21 mouse cellular contexts compared by ENCODE assay signal in the genomic region with DNA sequence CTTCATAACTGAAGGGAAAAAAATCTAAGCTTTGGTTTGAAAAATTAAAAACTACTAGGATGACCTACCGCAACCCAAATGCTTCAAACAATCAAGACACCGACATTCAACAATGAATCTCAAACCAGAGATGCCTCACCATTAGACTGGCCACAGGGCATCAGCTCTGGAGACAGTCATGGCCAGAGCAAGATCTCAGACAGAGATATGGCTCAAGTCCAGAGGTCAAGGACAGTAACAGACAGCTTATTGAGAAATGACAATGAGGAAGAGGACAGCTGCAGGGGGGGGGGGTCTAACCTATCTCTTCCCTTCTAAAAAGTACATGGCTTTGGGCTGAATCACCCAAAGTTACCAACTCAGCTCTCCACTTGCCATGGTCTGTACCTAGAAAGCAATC. TPM values are rescaled to one million over a fixed set of nuclear protein-coding genes. Genes with fewer than 3 reads are reported as not detected.
DNase-seq lines count a peak whose midpoint lies in the region; ATAC-seq and TF ChIP-seq lines count a peak whose summit lies in the region.
"Had no signal": no experiment of that assay in that cellular context is flagged by ENCODE, and none has a peak within 500 bp of the region (broad histone marks: within the 10 kb centered on the region; RNA-seq: fewer than 3 reads in every experiment).

No protein-coding gene starts in this region.

- no peak for TF ChIP-seq CTCF in cerebellum, adult 2 months (IDR thresholded peaks at IDR 0.05; ENCODE audit: borderline replicate concordance, insufficient read depth, low read depth, low read length)
- TF ChIP-seq CTCF in gastrocnemius, adult 2 months (IDR thresholded peaks at IDR 0.05), result no peak

- intact Hi-C loops in gastrocnemius, adult 2 months (cut with DNase I), result no loop called here

- no peak for TF ChIP-seq POLR2A in cerebellum, adult 2 months (IDR thresholded peaks at IDR 0.05; ENCODE audit: borderline replicate concordance, insufficient read depth, low read length)

- DNase-seq in cerebellum, adult 2 months, result no peak
- no peak for DNase-seq in cerebellum, postnatal 36 days
- DNase-seq in 416B (ENCODE audit: low read depth), result peak; percentile 72
- peak; percentile 18 for DNase-seq in brain, adult 2 months (ENCODE audit: low read depth, low spot score)
- DNase-seq in gastrocnemius, adult 2 months, result no peak
- DNase-seq: cerebellum, adult 18-20 months; cerebellum, postnatal 14 days; gastrocnemius, postnatal 10 days; heart, adult 2 months; heart, postnatal 14 days; kidney, adult 11 months had no signal

- H3K27me3 ChIP-seq in cerebellum, adult 2 months (ENCODE audit: control insufficient read depth, insufficient read depth, low read length), result no peaks in the 10 kb centered on the region

- H3K4me1 ChIP-seq in cerebellum, adult 2 months (ENCODE audit: control insufficient read depth, insufficient read depth, low read length), result peaks cover 41% of the 10 kb centered on the region

- 0 out of 2 replicates have a peak, but pooled peaks have one; percentile 20 for ATAC-seq in monocyte, adult 5-6 weeks (replicated peaks; ENCODE audit: insufficient number of reproducible peaks, low FRiP score, low TSS enrichment, poor library complexity, severe bottlenecking)
- ATAC-seq: forebrain, embryonic 15.5 days; hindbrain, postnatal 0 days had no signal

- H3K4me3 ChIP-seq in cerebellum, adult 2 months (replicated peaks; ENCODE audit: insufficient read depth, low read depth, low read length), result peak overlapping the region; percentile 42
- H3K4me3 ChIP-seq in gastrocnemius, adult 2 months, result no peak overlapping the region
- H3K4me3 ChIP-seq: embryonic facial prominence, embryonic 10.5 days; forebrain, embryonic 10.5 days; forebrain, embryonic 15.5 days; heart, adult 2 months; heart, embryonic 15.5 days; hindbrain, embryonic 13.5 days had no signal

- peak overlapping the region; percentile 27; the same call in 1 of the 2 replicates for H3K27ac ChIP-seq in cerebellum, adult 2 months (ENCODE audit: insufficient read depth, low read length)
- H3K27ac ChIP-seq in gastrocnemius, adult 2 months, result no peak overlapping the region
- H3K27ac ChIP-seq: embryonic facial prominence, embryonic 10.5 days; forebrain, embryonic 10.5 days; forebrain, embryonic 15.5 days; heart, adult 2 months; heart, embryonic 15.5 days; hindbrain, embryonic 13.5 days; hindbrain, postnatal 0 days had no signal

- 55% methylated on average over 2 of the region's 2 CpGs for WGBS in cerebellum, adult 2 months

RNA-seq across cellular contexts. Expression of gene Zfyve28, which starts 3.0 kb away (rescaled TPM):
- polyA plus RNA-seq in cerebellum, adult 2 months (2012; rRNA removed), result 62.9 and 69.5 TPM in 2 replicates
- total RNA-seq in monocyte, adult 5-6 weeks (2017), result 0.43 to 3.9 TPM (median 0.67 TPM) in 3 replicates
- total RNA-seq in gastrocnemius, adult 2 months (2021), result under 1 TPM; 0.36 to 0.64 TPM

RNA-seq across cellular contexts. Expression of gene Cfap99, which starts 3.1 kb away (rescaled TPM):
- 1.4 and 1.7 TPM in 2 replicates for polyA plus RNA-seq in cerebellum, adult 2 months (2012; rRNA removed)
- total RNA-seq in monocyte, adult 5-6 weeks (2017), result 0.38 TPM in 1 of 3 replicates, not detected in the others
- not detected for total RNA-seq in gastrocnemius, adult 2 months (2021)
- total RNA-seq: adrenal gland, adult 18-20 months; heart, adult 2 months; heart, postnatal 14 days; hematopoietic stem cell, adult 5-6 weeks; hindbrain, postnatal 0 days had no signal
- polyA plus RNA-seq: embryonic facial prominence, embryonic 10.5 days; forebrain, embryonic 10.5 days; forebrain, embryonic 15.5 days; heart, adult 2 months; intestine, embryonic 14.5 days had no signal

RNA-seq across cellular contexts. Expression of gene Rnf4, which starts 50.8 kb away (rescaled TPM):
- polyA plus RNA-seq in cerebellum, adult 2 months (2012; rRNA removed), result 77.5 and 80.0 TPM in 2 replicates
- 155 to 183 TPM (median 179 TPM) in 3 replicates for total RNA-seq in monocyte, adult 5-6 weeks (2017)
- total RNA-seq in gastrocnemius, adult 2 months (2021), result 10 to 100 TPM; 16.5 to 19.8 TPM

Comparison
In these comparisons a context has a peak if more than half of its experiments do, and no peak if none do; other contexts are left out.
1. DNase-seq: peak in 416B (single experiment) and brain, adult 2 months (single experiment); none in cerebellum, adult 2 months (0 of 2), cerebellum, postnatal 36 days (0 of 2) and gastrocnemius, adult 2 months (single experiment).